Mouse (Mus musculus): Measurements from ENCODE around the gene Arfip1. TPM values are rescaled to one million over a fixed set of nuclear protein-coding genes. Genes with fewer than 3 reads are reported as not detected.
A peak's percentile ranks its signal among the peaks of the same experiment; 100 is the strongest.

Gene Arfip1
- polyA plus RNA-seq, 1 experiment from 2014 or later, result 22.5 TPM

DNA sequence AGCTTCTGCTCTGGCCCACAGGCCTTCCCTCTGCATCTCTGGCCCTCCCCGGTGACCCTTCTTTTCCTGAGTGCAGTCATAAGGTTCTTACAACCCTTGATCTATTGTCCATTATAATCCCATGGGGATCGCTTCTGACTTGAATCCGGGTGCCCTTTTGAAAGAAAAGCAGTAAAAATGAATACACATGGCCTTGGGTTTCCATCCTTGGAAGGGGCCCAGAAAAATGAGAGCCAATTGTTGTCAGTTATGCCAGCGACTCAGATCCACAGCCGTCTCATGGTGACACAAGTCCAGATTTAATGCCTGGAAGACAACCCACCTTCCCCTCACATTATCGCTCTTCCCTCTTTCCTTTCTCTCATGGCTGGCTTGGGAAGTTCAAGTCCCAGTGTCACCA is 100.3 kb downstream of the Arfip1 start:
- Histone ChIP-seq H3K27me3 (0 out of 2 replicates have a peak, but pooled peaks cover 16% of the 10 kb centered on the region), H3K27ac (replicated peaks) (no peak overlapping the region), H3K4me1 (replicated peaks) (peaks cover 34% of the 10 kb centered on the region), H3K9me3 (no peaks in the 10 kb centered on the region), H3K36me3 (no peaks in the 10 kb centered on the region), H3K4me3 (no peak overlapping the region), H3K4me2 (no peak overlapping the region), H3K9ac (no peak overlapping the region)
- ATAC-seq (ENCODE audit: low FRiP score, low read depth), result no peak
- WGBS, result 69% methylated on average over 6 of the region's 6 CpGs

DNA sequence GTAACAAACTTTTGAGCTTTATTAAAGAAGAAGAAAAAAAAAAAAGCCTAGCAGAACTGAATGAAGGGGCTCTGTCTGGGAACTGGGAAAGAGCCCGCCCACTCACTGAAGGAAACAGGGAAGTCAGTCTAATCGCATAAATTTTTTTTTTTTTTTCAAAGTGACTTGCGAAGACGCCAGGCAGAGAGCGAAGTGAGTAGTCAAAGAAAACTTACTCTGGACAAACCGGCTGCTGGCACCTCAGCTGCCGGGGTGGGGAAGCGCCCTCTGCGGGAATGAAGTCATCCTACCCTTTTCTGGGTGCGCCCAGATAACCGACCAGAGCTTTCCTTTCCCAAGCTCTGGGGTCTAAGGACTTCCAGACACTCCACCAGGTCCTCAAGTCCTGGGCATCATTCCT is 101.3 kb downstream of the Arfip1 start:
- ATAC-seq (ENCODE audit: low FRiP score, low read depth), result no peak
- H3K4me3 ChIP-seq, result peak overlapping the region; percentile 80
- no peak overlapping the region for H3K27ac ChIP-seq (replicated peaks)
- 2% methylated on average over 11 of the region's 11 CpGs for WGBS
- H3K9ac ChIP-seq, result 0 out of 2 replicates have a peak overlapping the region, but pooled peaks have one; percentile 75
- H3K4me1 ChIP-seq (replicated peaks), result peaks cover 34% of the 10 kb centered on the region
- 0 out of 2 replicates have a peak, but pooled peaks cover 16% of the 10 kb centered on the region for H3K27me3 ChIP-seq
- no peaks in the 10 kb centered on the region for H3K9me3 ChIP-seq
- H3K4me2 ChIP-seq, result peak overlapping the region; percentile 98
- no peaks in the 10 kb centered on the region for H3K36me3 ChIP-seq

DNA sequence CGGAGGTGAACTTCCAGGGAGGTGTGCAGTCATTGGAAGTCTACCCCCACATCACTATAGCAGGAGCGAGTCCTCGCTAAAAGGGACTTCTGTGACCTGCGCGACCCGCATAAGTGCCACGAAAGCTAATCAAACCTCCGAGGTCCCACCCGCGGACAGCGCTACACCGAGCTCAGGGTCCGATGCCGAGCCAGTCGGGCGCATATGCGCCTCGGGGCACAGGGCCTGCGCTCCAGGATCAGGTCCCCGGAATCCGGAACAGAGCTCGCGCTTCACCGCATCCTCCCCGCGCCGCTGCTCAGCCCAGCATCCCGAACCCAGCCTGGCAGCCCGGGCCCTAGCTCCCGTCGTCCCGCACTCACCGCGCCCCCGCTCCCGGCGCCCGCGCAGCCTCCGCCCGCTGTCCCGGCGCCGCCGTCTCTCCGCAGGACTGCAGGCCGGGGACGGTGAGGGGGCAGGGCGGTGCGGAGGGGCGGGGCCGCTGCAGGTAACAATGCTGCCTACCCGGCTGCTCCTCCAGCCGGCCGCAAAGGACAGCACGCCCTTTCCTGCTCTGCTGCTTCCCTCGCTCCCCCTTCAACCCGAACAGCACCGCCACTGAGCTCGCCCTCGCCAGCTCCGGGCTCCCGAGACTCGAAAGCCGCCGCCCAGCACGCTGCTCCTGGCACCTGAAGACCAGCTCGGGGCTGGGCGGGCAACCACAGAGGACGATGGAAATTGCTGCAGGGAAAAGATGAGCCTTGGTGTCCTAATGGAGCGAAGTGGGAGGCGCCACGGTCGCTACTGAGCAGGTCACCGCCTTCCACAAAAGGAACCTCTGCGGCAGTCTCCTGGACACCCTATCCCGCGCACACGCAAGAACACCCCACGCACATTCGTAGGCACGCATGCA is 102.2 kb downstream of the Arfip1 start, which contains the start of gene Fhdc1:
TSS of gene Fhdc1 (minus strand) at position 424 of the 892 bp plus-strand sequence.
- H3K27me3 ChIP-seq, result 0 out of 2 replicates have a peak, but pooled peaks cover 18% of the 10 kb centered on the region
- WGBS, result under 1% methylated on average over 70 of the region's 82 CpGs

DNA sequence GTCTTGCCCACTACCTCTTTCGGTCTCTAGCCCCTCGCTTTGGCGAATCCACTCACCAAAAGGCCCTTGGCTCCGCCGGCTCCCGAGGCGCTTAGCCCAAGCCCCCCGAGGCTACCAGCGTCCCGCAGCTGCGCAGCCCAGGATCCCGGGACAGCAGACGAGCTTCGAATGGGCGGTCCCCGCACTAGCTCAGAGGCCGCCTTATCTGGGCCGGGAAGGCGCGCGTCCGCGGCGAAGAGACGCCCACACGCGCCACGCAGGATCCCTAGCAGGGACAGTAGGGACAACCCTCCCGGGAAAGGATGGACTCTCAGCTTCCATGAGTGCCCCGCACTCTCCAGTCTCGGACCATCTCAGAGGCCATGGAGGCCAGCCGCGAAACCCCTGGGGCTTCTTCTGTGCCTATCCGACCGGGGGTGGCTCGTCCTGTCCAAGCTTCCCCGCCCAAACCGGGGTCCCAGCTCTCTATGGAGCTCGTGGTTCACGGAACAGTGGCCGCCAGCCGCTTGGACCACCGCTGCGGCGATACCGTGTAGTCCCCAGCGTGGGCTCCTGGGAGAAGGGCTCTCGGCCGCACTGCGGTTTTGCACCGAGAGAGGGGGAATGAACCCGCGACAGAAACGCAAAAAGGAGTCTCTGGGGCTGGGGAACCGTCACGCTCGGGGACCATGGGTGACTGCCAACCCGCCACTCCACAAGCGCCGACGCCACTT is 103.0 kb downstream of the Arfip1 start:
- peak overlapping the region; percentile 98 for H3K4me2 ChIP-seq
- H3K27me3 ChIP-seq, result 0 out of 2 replicates have a peak, but pooled peaks cover 18% of the 10 kb centered on the region
- ATAC-seq (ENCODE audit: low FRiP score, low read depth), result peak; percentile 43
- H3K4me3 ChIP-seq, result peak overlapping the region; percentile 80
- no peaks in the 10 kb centered on the region for H3K9me3 ChIP-seq
- H3K36me3 ChIP-seq, result no peaks in the 10 kb centered on the region
- peaks cover 34% of the 10 kb centered on the region for H3K4me1 ChIP-seq (replicated peaks)
- H3K9ac ChIP-seq, result peak overlapping the region; percentile 75
- WGBS, result under 1% methylated on average over 61 of the region's 61 CpGs
- H3K27ac ChIP-seq (replicated peaks), result peak overlapping the region; percentile 75; the same call in 1 of the 2 replicates

More for the DNA sequence above, 102.2 kb downstream of the Arfip1 start, which contains the start of gene Fhdc1:
- Histone ChIP-seq H3K4me1 (replicated peaks) (peaks cover 34% of the 10 kb centered on the region), H3K9me3 (no peaks in the 10 kb centered on the region), H3K9ac (peak within 1 kb of the TSS; percentile 75), H3K27ac (replicated peaks) (peak within 1 kb of the TSS; percentile 75), H3K4me3 (peak within 1 kb of the TSS; percentile 80), H3K4me2 (peak within 1 kb of the TSS; percentile 98), H3K36me3 (no peaks in the 10 kb centered on the region)
- peak; percentile 81 for ATAC-seq (ENCODE audit: low FRiP score, low read depth)

DNA sequence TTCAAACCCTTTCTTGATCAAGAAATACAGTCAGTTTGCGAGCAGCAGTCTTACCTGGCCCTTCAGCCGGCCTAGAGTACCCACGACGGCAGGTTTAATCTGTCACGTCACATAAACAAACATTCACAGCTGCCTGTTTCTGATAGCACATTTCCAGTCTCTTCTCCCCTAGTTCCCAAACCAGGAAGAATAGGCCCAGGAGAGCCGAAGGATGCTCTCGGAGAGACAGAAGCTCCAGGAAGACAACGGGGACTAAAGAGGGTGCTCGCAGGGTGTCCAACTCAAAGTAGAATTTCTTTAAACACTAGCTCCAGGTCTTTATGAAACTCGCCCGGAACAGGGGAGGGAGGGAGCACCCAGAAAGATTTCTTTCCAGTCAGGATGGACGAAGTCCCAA is 103.5 kb downstream of the Arfip1 start:
- Histone ChIP-seq H3K4me2 (peak overlapping the region; percentile 98), H3K27me3 (0 out of 2 replicates have a peak, but pooled peaks cover 18% of the 10 kb centered on the region), H3K36me3 (no peaks in the 10 kb centered on the region), H3K27ac (replicated peaks) (no peak overlapping the region), H3K9ac (peak overlapping the region; percentile 75), H3K4me3 (peak overlapping the region; percentile 80), H3K4me1 (replicated peaks) (peaks cover 34% of the 10 kb centered on the region), H3K9me3 (no peaks in the 10 kb centered on the region)
- 4% methylated on average over 12 of the region's 12 CpGs for whole genome bisulfite sequencing
- no peak for ATAC-seq (ENCODE audit: low FRiP score, low read depth)

DNA sequence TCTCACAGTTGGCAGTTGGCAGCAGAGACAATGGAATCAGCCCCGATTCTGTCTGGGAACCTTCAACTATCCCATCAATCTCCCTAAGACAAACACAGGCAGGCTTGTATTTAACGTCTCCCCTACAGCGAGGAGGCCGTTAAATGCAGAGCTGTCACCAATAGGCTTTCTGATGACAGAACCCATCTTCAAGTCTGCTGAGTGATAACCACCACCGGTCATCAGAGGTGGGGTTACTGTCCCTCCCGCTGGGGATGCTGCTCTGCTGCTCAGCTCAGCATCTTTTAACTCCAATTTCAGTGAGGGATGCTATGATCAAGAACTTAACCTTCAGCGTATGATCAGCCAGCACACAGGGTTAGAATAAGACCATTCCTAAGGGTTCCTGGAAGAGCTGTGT is 104.2 kb downstream of the Arfip1 start:
- Histone ChIP-seq H3K9me3 (no peaks in the 10 kb centered on the region), H3K9ac (no peak overlapping the region), H3K27ac (replicated peaks) (no peak overlapping the region), H3K27me3 (0 out of 2 replicates have a peak, but pooled peaks cover 18% of the 10 kb centered on the region), H3K4me3 (peak overlapping the region; percentile 80), H3K36me3 (no peaks in the 10 kb centered on the region), H3K4me1 (replicated peaks) (peaks cover 39% of the 10 kb centered on the region), H3K4me2 (peak overlapping the region; percentile 98)
- ATAC-seq (ENCODE audit: low FRiP score, low read depth), result no peak
- WGBS, result 8% methylated on average over 7 of the region's 7 CpGs

DNA sequence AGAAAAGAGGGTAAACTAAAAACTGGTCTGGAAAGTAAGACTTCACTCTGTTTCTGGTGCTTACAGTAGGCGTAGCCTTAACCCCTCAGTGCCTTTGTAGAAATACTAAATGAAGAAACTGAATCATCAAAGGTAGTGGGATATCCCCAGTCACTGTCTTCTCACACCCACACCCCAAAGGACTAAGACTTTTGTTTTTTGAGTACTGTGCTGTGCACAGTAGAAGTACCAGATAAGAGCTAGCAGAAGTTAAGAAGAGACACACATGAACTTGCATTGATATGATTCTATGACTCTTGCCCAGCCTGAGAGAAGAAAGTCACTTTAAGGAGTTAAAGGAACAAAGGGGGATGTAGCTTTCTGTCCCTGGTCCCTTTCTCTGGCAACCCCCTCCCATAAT is 104.9 kb downstream of the Arfip1 start:
- Histone ChIP-seq H3K4me2 (no peak overlapping the region; the same call in 1 of the 2 replicates), H3K27ac (replicated peaks) (no peak overlapping the region), H3K27me3 (0 out of 2 replicates have a peak, but pooled peaks cover 18% of the 10 kb centered on the region), H3K9me3 (no peaks in the 10 kb centered on the region), H3K9ac (no peak overlapping the region), H3K4me3 (no peak overlapping the region), H3K36me3 (no peaks in the 10 kb centered on the region), H3K4me1 (replicated peaks) (peaks cover 45% of the 10 kb centered on the region)
- WGBS, result 89% methylated on average over 1 of the region's 1 CpGs
- ATAC-seq (ENCODE audit: low FRiP score, low read depth), result no peak

DNA sequence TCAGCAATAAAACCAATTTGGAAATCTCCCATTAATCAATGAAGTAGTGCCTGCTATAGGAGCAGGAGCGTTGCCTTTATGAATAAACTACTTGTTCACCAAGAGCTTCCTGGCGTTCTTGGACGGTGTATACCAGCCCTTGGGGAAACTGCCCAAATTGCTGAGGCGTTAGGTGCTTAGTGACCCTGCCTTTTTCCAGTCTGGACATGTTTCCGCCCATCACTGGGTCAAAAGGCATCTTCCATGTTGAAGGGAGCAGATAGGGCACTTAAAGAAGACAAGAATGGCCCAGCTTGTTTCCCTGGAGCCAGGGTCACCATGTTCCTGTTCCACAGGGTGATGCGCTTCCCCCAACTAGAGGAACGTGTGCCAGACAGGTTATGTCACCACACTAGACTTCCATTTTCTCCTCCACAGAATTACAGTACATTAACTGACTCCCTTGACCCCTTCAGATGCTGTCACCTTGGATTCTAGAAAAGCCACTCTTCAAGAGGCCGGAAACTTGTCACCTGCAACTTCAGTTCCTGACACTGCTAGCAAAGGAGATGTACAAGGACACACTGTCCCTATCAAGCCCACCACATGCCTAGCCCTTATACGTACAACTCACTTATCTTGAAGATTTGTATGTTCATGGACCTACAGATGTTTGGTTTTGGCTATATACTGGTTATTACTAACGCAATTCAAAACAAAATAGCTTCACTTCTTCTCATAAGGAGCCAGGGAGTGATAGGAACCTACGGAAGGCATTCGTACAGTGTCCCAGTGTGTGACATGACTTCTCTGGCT is 107.2 kb downstream of the Arfip1 start:
- Histone ChIP-seq H3K36me3 (no peaks in the 10 kb centered on the region), H3K9ac (no peak overlapping the region), H3K4me2 (no peak overlapping the region), H3K27me3 (0 out of 2 replicates have a peak, but pooled peaks cover 18% of the 10 kb centered on the region), H3K4me3 (no peak overlapping the region), H3K9me3 (no peaks in the 10 kb centered on the region), H3K4me1 (replicated peaks) (peaks cover 33% of the 10 kb centered on the region), H3K27ac (replicated peaks) (no peak overlapping the region)
- no peak for ATAC-seq (ENCODE audit: low FRiP score, low read depth)
- 91% methylated on average over 12 of the region's 12 CpGs for WGBS

DNA sequence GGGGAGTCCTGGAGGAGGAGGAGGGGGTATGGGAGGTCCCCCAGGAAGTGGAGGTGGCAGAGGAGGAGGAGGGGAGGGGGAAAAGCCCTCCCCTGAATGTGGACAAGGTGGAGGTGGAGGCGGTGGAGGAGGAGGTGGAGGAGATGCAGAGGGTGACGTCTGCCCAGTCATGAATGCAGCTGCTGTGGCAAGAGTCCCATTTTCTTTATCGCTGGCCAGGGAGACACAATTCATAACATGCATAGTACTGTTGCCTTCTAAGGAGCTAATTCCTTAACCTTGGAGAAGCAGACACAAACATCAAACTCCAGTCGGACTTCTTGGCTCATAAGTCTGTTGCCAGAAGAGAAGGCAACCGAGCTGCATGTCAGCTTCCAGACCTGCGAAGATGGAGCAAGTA is 108.0 kb downstream of the Arfip1 start:
- Histone ChIP-seq H3K9ac (no peak overlapping the region), H3K4me1 (replicated peaks) (peaks cover 27% of the 10 kb centered on the region), H3K9me3 (no peaks in the 10 kb centered on the region), H3K27me3 (0 out of 2 replicates have a peak, but pooled peaks cover 18% of the 10 kb centered on the region), H3K27ac (replicated peaks) (no peak overlapping the region), H3K36me3 (no peaks in the 10 kb centered on the region), H3K4me3 (no peak overlapping the region), H3K4me2 (no peak overlapping the region)
- WGBS, result 85% methylated on average over 6 of the region's 6 CpGs
- no peak for ATAC-seq (ENCODE audit: low FRiP score, low read depth)

DNA sequence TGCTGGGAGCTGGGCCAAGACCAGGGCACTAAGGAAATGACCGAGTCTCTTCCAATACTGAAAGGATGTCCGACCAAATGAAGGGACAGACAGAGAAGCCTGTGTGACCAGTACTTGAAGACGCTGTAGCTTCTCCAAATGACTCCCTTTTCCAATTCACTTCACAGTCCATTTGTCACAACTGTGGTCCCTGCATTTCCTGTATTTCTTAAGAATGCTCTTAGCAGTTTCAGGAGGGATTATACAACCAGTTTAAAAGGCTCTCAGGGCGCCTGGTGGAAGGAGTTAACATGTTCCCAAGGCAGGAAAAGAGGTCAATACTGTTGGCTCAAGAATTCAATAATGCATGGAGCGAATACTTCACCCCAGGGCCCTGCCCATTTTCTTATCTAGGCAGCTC is 109.5 kb downstream of the Arfip1 start:
- H3K4me3 ChIP-seq, result no peak overlapping the region
- 0 out of 2 replicates have a peak, but pooled peaks cover 9% of the 10 kb centered on the region for H3K27me3 ChIP-seq
- no peaks in the 10 kb centered on the region for H3K9me3 ChIP-seq
- H3K27ac ChIP-seq (replicated peaks), result no peak overlapping the region
- no peak overlapping the region for H3K4me2 ChIP-seq
- no peak for ATAC-seq (ENCODE audit: low FRiP score, low read depth)
- no peaks in the 10 kb centered on the region for H3K36me3 ChIP-seq
- H3K4me1 ChIP-seq (replicated peaks), result peaks cover 13% of the 10 kb centered on the region
- no peak overlapping the region for H3K9ac ChIP-seq
- 68% methylated on average over 5 of the region's 5 CpGs for WGBS

DNA sequence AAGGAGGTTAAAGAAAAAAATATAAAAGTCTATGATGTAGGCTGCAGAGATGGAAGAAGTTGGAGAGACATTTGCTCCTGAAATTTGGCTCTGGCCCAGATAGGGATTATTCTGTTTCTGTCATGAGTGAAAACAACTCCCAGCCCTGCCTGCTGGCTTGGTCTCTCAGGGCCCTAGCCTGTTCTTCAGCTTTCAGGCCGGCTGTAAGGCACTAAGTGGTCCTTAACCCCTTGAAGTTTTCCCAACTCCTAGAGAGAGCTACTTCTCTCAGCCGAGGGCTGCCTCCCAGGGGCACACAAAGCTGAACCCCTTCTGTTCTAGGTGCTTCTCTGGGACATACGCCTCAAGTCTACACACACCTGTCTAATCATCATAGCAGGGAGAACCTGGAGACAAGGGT is 109.9 kb downstream of the Arfip1 start:
- Histone ChIP-seq H3K4me1 (replicated peaks) (0 out of 2 replicates have a peak, but pooled peaks cover 11% of the 10 kb centered on the region), H3K27ac (replicated peaks) (no peak overlapping the region), H3K4me3 (no peak overlapping the region), H3K27me3 (0 out of 2 replicates have a peak, but pooled peaks cover 6% of the 10 kb centered on the region), H3K4me2 (no peak overlapping the region), H3K9me3 (no peaks in the 10 kb centered on the region), H3K9ac (no peak overlapping the region), H3K36me3 (no peaks in the 10 kb centered on the region)
- no peak for ATAC-seq (ENCODE audit: low FRiP score, low read depth)
- WGBS, result 56% methylated on average over 3 of the region's 3 CpGs
